Mouse (Mus musculus) left cerebral cortex, adult 9 months (tissue): ENCODE data around the gene Adamts9.

Experiments
- DNase-seq, 2 experiments: peaks; one replicate each; pipeline ENCODE4 v3.0.0; 2022; ENCODE audit warnings: low spot score in 2 of 2

Adamts9 gene

GRCm38 (mm10) chr6:92727351-92727986 is 215.8 kb downstream of the Adamts9 start:
- no peak for DNase-seq

DNA sequence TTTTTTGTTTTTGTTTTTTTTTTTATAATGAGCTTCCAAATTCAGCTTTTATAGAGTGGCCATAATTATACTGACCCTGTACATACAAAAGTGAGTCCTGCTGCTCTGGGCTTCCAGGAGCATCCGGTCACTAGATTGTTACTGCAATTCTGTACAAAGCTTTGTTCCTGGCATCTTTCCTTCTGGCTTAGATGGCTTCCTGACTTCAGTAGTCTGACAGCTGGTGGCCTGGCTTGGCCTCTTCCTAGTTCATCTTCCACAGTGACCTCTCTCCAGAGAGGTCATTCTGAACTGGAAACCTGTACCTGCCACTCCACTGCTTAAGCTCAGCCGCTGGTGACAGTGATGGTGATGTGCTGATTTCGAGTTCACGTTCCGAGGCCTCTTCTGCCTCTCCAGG is 217.2 kb downstream of the Adamts9 start:
- no peak for DNase-seq

- DNase-seq: no peak
These were observed 218.9 kb downstream of the Adamts9 start for GRCm38 (mm10) chr6:92724394-92724793.
